Mouse (Mus musculus) midbrain, embryonic 16.5 days (tissue): ENCODE measurements around the gene Bsnd. TPM values are rescaled to one million over a fixed set of nuclear protein-coding genes. Genes with fewer than 3 reads are reported as not detected.

Experiments used
- ATAC-seq: fragments of 200-750 bp; cut with Nextera tagmentation; 2 replicates; pipeline ENCODE4 v1.8.0; 2017; ENCODE audit warnings: moderate TSS enrichment
- H3K27ac ChIP-seq: fragments of 300-500 bp; sonication (generic); 2 replicates; pipeline ENCODE4 v1.5.1; 2014; ENCODE audit warnings: mild to moderate bottlenecking, low read length, mixed read lengths
- H3K27me3 ChIP-seq: fragments of 300-500 bp; sonication (generic); 2 replicates; pipeline ENCODE4 v1.6.1; 2014; ENCODE audit warnings: low read depth, low read length, mixed read lengths; ENCODE audit not compliant: control insufficient read depth, insufficient read depth
- H3K36me3 ChIP-seq: fragments of 300-500 bp; sonication (generic); 2 replicates; pipeline ENCODE4 v1.6.1; 2014; ENCODE audit warnings: mild to moderate bottlenecking, low read length, moderate library complexity, mixed read lengths; ENCODE audit not compliant: control insufficient read depth, insufficient read depth
- H3K4me1 ChIP-seq: fragments of 300-500 bp; sonication (generic); 2 replicates; pipeline ENCODE4 v1.6.1; 2014; ENCODE audit warnings: mild to moderate bottlenecking, low read length, mixed read lengths; ENCODE audit not compliant: control insufficient read depth, insufficient read depth
- H3K4me2 ChIP-seq: fragments of 300-500 bp; sonication (generic); 2 replicates; pipeline ENCODE4 v1.6.1; 2014; ENCODE audit warnings: mild to moderate bottlenecking, low read length, mixed read lengths
- H3K4me3 ChIP-seq: fragments of 300-500 bp; sonication (generic); 2 replicates; pipeline ENCODE4 v1.5.1; 2014; ENCODE audit warnings: low read depth, mild to moderate bottlenecking, low read length, moderate library complexity, mixed read lengths
- H3K9ac ChIP-seq: fragments of 300-500 bp; sonication (generic); 2 replicates; pipeline ENCODE4 v1.6.1; 2014; ENCODE audit warnings: low read depth, low read length, mixed read lengths
- H3K9me3 ChIP-seq: fragments of 300-500 bp; sonication (generic); replicated peaks from 2 replicates; pipeline ENCODE4 v1.6.1; 2014; ENCODE audit warnings: mild to moderate bottlenecking, low read length, mixed read lengths; ENCODE audit not compliant: control insufficient read depth, poor library complexity, severe bottlenecking
- WGBS: fragments of 180-500 bp; shearing (Covaris S2); extraction: QIAGEN DNeasy Blood & Tissue Kit; methylation state at CpG from one replicate; pipeline ENCODE4 v1.1.7; 2014; 5-methylcytosine and 5-hydroxymethylcytosine counted together
- polyA plus RNA-seq: library from polyadenylated mRNA; unstranded; fragments of >200 nt; fragmentation: Nextera tagmentation; extraction: Ambion mirVana; gene quantifications from 2 replicates; pipeline ENCODE4 v1.2.1, GENCODE M21; 2015

The Bsnd gene
- polyA plus RNA-seq, 1 experiment from 2014 or later: not detected

DNA sequence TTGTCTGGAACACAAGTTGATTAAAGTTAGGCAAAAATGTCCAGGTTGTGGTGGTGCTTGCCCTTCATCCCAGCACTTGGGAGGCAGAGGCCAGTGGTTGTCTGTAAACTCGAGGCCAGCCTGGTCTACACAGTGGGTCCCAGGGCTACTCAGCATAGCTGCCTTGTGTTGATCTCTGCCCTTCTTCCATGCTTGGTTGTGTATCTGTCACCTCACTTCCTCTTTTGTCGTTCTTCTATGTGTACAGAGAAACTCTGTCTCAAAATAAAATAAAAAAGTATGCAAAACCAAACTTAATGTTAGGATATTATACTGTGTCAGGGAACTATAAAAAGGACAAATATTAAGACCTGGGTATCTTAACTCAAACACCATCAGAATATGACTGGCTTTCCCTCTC is 32.0 kb upstream of the Bsnd start:
- H3K4me2 ChIP-seq: no peak overlapping the region
- no peak overlapping the region for H3K4me3 ChIP-seq
- H3K9me3 ChIP-seq: no peaks in the 10 kb centered on the region
- H3K4me1 ChIP-seq: no peaks in the 10 kb centered on the region
- no peak overlapping the region for H3K9ac ChIP-seq
- H3K36me3 ChIP-seq: no peaks in the 10 kb centered on the region
- H3K27me3 ChIP-seq: no peaks in the 10 kb centered on the region
- 83% methylated on average over 2 of the region's 2 CpGs for WGBS
- no peak for ATAC-seq
- no peak overlapping the region for H3K27ac ChIP-seq

- no peak for ATAC-seq
- 79% methylated on average over 3 of the region's 3 CpGs for WGBS
Measured at GRCm38 (mm10) chr4:106522547-106522946, 30.5 kb upstream of the Bsnd start.

DNA sequence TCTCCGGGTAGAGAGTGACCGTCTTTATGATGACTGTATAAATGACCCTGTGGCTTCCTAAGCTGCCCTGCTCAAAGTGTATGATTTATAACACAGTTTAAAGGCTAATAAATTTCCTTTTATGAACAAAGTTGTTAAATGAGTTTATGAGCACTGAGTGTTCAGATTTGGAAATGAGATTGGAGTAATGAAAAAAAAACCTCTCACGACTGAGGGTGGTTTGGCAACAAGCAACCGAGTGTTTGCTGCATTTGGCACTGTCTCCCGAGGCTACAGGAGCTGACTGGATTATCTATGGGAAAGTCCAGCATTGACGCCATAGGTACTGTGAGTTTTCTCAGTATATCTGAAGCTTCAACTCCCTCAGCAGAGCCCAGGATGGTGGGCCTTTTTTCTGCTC is 22.5 kb upstream of the Bsnd start:
- Histone ChIP-seq H3K4me2 (no peak overlapping the region), H3K27ac (no peak overlapping the region), H3K9me3 (no peaks in the 10 kb centered on the region), H3K9ac (no peak overlapping the region), H3K4me3 (no peak overlapping the region), H3K4me1 (no peaks in the 10 kb centered on the region), H3K36me3 (no peaks in the 10 kb centered on the region), H3K27me3 (no peaks in the 10 kb centered on the region)
- no peak for ATAC-seq
- WGBS: 77% methylated on average over 6 of the region's 6 CpGs

More at GRCm38 (mm10) chr4:106522547-106522946, 30.5 kb upstream of the Bsnd start:
- Histone ChIP-seq H3K4me3 (no peak overlapping the region), H3K4me1 (no peaks in the 10 kb centered on the region), H3K27me3 (no peaks in the 10 kb centered on the region), H3K9ac (no peak overlapping the region), H3K27ac (no peak overlapping the region), H3K9me3 (no peaks in the 10 kb centered on the region), H3K36me3 (no peaks in the 10 kb centered on the region), H3K4me2 (no peak overlapping the region)

- Histone ChIP-seq H3K4me1 (no peaks in the 10 kb centered on the region), H3K27ac (no peak overlapping the region), H3K4me3 (no peak overlapping the region), H3K9ac (no peak overlapping the region), H3K9me3 (no peaks in the 10 kb centered on the region), H3K27me3 (no peaks in the 10 kb centered on the region), H3K4me2 (no peak overlapping the region), H3K36me3 (no peaks in the 10 kb centered on the region)
- no peak for ATAC-seq
- WGBS: 67% methylated on average over 4 of the region's 4 CpGs
Measured at GRCm38 (mm10) chr4:106509888-106510287, 17.8 kb upstream of the Bsnd start.

DNA sequence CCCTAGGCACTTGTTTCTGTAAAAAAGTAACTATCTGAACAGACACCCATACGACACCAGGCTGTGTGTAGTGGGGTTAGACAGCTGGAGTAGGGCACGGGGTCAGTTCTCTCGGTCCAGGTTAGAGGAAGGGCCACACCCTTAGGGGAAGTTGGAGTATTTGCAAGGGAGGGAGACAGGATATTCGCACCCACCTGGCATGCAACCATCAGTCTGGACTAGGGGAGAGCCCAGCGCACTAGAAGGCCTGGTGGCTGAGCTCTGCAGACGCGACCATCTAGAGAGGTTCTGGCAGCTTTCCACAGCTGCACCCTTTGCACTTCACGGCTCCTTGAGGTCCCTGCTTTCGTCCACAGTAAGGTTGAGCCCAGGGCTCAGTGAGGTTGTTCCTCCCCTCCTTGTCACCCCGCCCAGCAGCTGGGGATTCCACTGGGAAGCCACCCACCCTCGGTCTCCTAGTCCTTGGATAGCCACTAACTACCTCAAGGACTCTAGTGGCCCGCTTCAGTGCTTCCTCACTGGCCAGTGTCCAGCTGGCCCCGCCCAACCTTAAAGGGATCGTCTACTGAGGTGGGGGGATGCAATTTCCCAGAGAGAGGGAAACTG is 13.5 kb upstream of the Bsnd start:
- H3K36me3 ChIP-seq: no peaks in the 10 kb centered on the region
- no peak overlapping the region for H3K9ac ChIP-seq
- H3K4me2 ChIP-seq: no peak overlapping the region
- H3K4me3 ChIP-seq: no peak overlapping the region
- no peaks in the 10 kb centered on the region for H3K27me3 ChIP-seq
- no peaks in the 10 kb centered on the region for H3K4me1 ChIP-seq
- 0 out of 2 replicates have a peak, but pooled peaks cover 2% of the 10 kb centered on the region for H3K9me3 ChIP-seq
- no peak for ATAC-seq
- H3K27ac ChIP-seq: no peak overlapping the region
- 85% methylated on average over 14 of the region's 14 CpGs for WGBS

- 94% methylated on average over 3 of the region's 3 CpGs for WGBS
- 0 out of 2 replicates have a peak, but pooled peaks cover 2% of the 10 kb centered on the region for H3K9me3 ChIP-seq
- H3K9ac ChIP-seq: no peak overlapping the region
- no peaks in the 10 kb centered on the region; the same call in 1 of the 2 replicates for H3K4me1 ChIP-seq
- H3K4me3 ChIP-seq: no peak overlapping the region
- ATAC-seq: no peak
- H3K36me3 ChIP-seq: no peaks in the 10 kb centered on the region
- H3K27me3 ChIP-seq: no peaks in the 10 kb centered on the region
- H3K4me2 ChIP-seq: no peak overlapping the region
- no peak overlapping the region for H3K27ac ChIP-seq
Measured at GRCm38 (mm10) chr4:106503578-106503977, 11.5 kb upstream of the Bsnd start.

GRCm38 (mm10) chr4:106500066-106500465 is 8.0 kb upstream of the Bsnd start:
- H3K9me3 ChIP-seq: 0 out of 2 replicates have a peak, but pooled peaks cover 2% of the 10 kb centered on the region
- no peak overlapping the region for H3K27ac ChIP-seq
- no peak overlapping the region for H3K4me3 ChIP-seq
- H3K4me2 ChIP-seq: no peak overlapping the region
- no peaks in the 10 kb centered on the region for H3K36me3 ChIP-seq
- no peak for ATAC-seq
- 77% methylated on average over 10 of the region's 10 CpGs for WGBS
- no peak overlapping the region for H3K9ac ChIP-seq
- no peaks in the 10 kb centered on the region for H3K27me3 ChIP-seq
- no peaks in the 10 kb centered on the region; the same call in 1 of the 2 replicates for H3K4me1 ChIP-seq

GRCm38 (mm10) chr4:106498471-106498844 is 6.4 kb upstream of the Bsnd start:
- Histone ChIP-seq H3K9me3 (0 out of 2 replicates have a peak, but pooled peaks cover under 1% of the 10 kb centered on the region), H3K36me3 (no peaks in the 10 kb centered on the region), H3K27ac (no peak overlapping the region), H3K4me3 (no peak overlapping the region), H3K4me2 (no peak overlapping the region), H3K4me1 (no peaks in the 10 kb centered on the region; the same call in 1 of the 2 replicates), H3K9ac (no peak overlapping the region; the same call in 1 of the 2 replicates), H3K27me3 (no peaks in the 10 kb centered on the region)
- 25% methylated on average over 3 of the region's 3 CpGs for WGBS
- 0 out of 2 replicates have a peak, but pooled peaks have one; percentile 13 for ATAC-seq

DNA sequence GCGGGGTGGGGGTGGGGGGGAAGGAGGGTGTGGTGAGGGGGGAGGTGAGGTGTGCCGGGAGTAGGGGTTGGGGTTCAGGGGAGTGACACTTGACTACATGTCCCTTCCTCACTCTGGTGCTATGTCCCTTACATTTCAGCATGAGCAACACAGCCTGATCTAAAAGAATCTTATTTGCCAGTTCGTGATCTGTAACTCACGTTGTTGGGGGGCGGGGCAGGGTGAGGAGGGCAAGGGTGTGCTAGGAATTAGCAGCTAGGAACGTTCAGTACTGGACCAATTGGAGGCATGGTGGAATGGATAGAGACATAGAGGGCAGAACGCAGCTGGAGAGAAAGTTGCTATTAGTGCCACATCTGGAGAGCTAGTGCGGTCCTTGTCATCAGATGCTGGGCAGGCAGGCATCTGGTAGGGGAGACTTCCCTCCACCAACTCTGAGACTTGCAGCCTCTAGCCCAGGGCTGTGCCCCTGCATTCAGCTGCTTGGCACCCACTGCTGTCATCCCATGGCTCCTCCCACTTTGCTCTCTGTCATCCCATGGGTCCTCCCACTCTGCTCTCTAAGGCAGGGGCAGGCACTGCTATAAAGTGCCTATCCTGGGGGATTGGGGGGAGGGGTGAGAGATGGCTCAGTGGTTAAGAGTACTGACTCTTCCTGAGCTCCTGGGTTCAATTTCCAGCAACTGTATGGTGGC is 5.8 kb upstream of the Bsnd start:
- 0 out of 2 replicates have a peak, but pooled peaks have one; percentile 23 for ATAC-seq
- 64% methylated on average over 8 of the region's 8 CpGs for WGBS
- no peak overlapping the region for H3K4me2 ChIP-seq

More for the DNA sequence above, 5.8 kb upstream of the Bsnd start:
- Histone ChIP-seq H3K9ac (no peak overlapping the region), H3K4me3 (no peak overlapping the region), H3K9me3 (no peaks in the 10 kb centered on the region), H3K36me3 (no peaks in the 10 kb centered on the region), H3K27ac (no peak overlapping the region), H3K27me3 (no peaks in the 10 kb centered on the region), H3K4me1 (no peaks in the 10 kb centered on the region; the same call in 1 of the 2 replicates)
